Mouse (Mus musculus) neural tube, embryonic 13.5 days (tissue): ENCODE results near the gene Prkaa1. TPM values are rescaled to one million over a fixed set of nuclear protein-coding genes. Genes with fewer than 3 reads are reported as not detected.
"Not testable (repeated sequence)": the region's sequence is repeated elsewhere in the genome, so short reads cannot be mapped to it uniquely, and the experiment has no call there.

Experiments used
- ATAC-seq: fragments of 200-750 bp; cut with Nextera tagmentation; 2 replicates; pipeline ENCODE4 v1.8.0; 2017; ENCODE audit warnings: low read depth, mild to moderate bottlenecking, moderate TSS enrichment, moderate library complexity
- H3K27ac ChIP-seq: fragments of 300-500 bp; sonication (generic); replicated peaks from 2 replicates; pipeline ENCODE4 v1.5.1; 2015; ENCODE audit warnings: moderate library complexity, mild to moderate bottlenecking, inconsistent platforms
- H3K27me3 ChIP-seq: fragments of 300-500 bp; sonication (generic); 2 replicates; pipeline ENCODE4 v1.6.1; 2015; ENCODE audit warnings: mild to moderate bottlenecking, inconsistent platforms
- H3K36me3 ChIP-seq: fragments of 300-500 bp; sonication (generic); 2 replicates; pipeline ENCODE4 v1.6.1; 2015; ENCODE audit warnings: mild to moderate bottlenecking, inconsistent platforms
- H3K4me1 ChIP-seq: fragments of 300-500 bp; sonication (generic); replicated peaks from 2 replicates; pipeline ENCODE4 v1.6.1; 2015; ENCODE audit warnings: inconsistent platforms
- H3K4me2 ChIP-seq: fragments of 300-500 bp; sonication (generic); 2 replicates; pipeline ENCODE4 v1.6.1; 2015; ENCODE audit warnings: inconsistent platforms, mild to moderate bottlenecking, moderate library complexity
- H3K4me3 ChIP-seq: fragments of 300-500 bp; sonication (generic); 2 replicates; pipeline ENCODE4 v1.5.1; 2015; ENCODE audit warnings: mild to moderate bottlenecking, inconsistent platforms
- H3K9ac ChIP-seq: fragments of 300-500 bp; sonication (generic); 2 replicates; pipeline ENCODE4 v1.6.1; 2015; ENCODE audit warnings: moderate library complexity, mild to moderate bottlenecking, inconsistent platforms
- H3K9me3 ChIP-seq: fragments of 300-500 bp; sonication (generic); 2 replicates; pipeline ENCODE4 v1.6.1; 2016; ENCODE audit warnings: inconsistent platforms
- WGBS: fragments of 180-500 bp; shearing (Covaris S2); methylation state at CpG from one replicate; pipeline ENCODE4 v1.1.7; 2015; 5-methylcytosine and 5-hydroxymethylcytosine counted together
- polyA plus RNA-seq: library from polyadenylated mRNA; unstranded; fragments of >200 nt; fragmentation: Nextera tagmentation; extraction: Ambion mirVana; gene quantifications from 2 replicates; pipeline ENCODE4 v1.2.1, GENCODE M21; 2015

Gene Prkaa1
- polyA plus RNA-seq, 1 experiment from 2014 or later: 16.1 TPM

- H3K9ac ChIP-seq: peak overlapping the region; percentile 97
- H3K27me3 ChIP-seq: no peaks in the 10 kb centered on the region
- peak overlapping the region; percentile 91 for H3K4me2 ChIP-seq
- H3K27ac ChIP-seq: peak overlapping the region; percentile 92
- H3K36me3 ChIP-seq: peaks cover 48% of the 10 kb centered on the region
- no peaks in the 10 kb centered on the region for H3K9me3 ChIP-seq
- H3K4me1 ChIP-seq: peaks cover 31% of the 10 kb centered on the region
- peak overlapping the region; percentile 96 for H3K4me3 ChIP-seq
- ATAC-seq: no peak
- WGBS: 2% methylated on average over 22 of the region's 22 CpGs
These were observed 26.5 kb upstream of the Prkaa1 start for GRCm38 (mm10) chr15:5117031-5117601.

- Histone ChIP-seq H3K9me3 (no peaks in the 10 kb centered on the region), H3K27ac (no peak overlapping the region), H3K4me1 (peaks cover 31% of the 10 kb centered on the region), H3K36me3 (peaks cover 61% of the 10 kb centered on the region), H3K4me3 (no peak overlapping the region), H3K9ac (no peak overlapping the region), H3K27me3 (no peaks in the 10 kb centered on the region), H3K4me2 (no peak overlapping the region)
- 93% methylated on average over 9 of the region's 9 CpGs for WGBS
- no peak for ATAC-seq
These were observed 25.0 kb upstream of the Prkaa1 start for GRCm38 (mm10) chr15:5118626-5119025.

DNA sequence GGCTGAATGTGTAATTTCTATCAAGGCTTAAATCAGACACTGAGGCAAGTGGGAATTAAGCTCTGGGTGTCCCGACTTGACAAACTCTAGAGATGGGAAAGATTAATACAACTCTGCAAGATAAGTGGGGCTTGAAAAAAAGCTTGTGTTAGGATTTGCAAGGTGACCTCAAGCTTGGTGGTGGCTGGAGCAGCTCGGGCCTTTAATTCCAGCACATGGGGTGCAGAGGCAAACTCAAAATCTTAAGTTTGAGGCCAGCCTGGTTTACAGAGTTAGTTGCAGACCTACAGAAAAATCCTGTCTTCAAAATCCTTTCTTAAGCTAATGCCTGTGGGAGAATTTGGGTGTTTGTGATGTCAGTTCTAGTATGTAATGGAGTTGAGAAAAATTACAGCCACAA is 24.5 kb upstream of the Prkaa1 start:
- Histone ChIP-seq H3K9me3 (no peaks in the 10 kb centered on the region), H3K4me1 (peaks cover 31% of the 10 kb centered on the region), H3K36me3 (peaks cover 63% of the 10 kb centered on the region), H3K4me3 (no peak overlapping the region), H3K27me3 (no peaks in the 10 kb centered on the region), H3K9ac (no peak overlapping the region), H3K27ac (no peak overlapping the region), H3K4me2 (no peak overlapping the region)
- 99% methylated on average over 2 of the region's 2 CpGs for WGBS
- ATAC-seq: no peak

DNA sequence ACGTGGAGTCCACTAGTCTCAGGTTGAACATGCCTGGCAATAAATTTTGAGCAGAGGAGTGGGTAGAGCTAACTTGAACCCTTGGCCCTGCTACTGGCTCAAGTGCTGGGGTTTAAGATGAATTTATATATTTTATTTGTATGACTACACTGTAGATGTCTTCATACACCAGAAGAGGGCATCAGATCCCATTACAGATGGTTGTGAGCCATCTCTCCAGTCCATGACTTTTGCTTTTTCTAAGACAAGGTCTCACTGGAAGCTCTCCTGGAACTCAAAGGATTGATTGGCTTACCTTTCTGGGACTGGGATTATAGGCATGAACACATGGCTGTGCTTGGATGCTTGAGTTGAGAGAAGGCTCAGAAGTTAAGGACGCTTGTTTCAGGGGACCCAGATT is 24.0 kb upstream of the Prkaa1 start:
- no peaks in the 10 kb centered on the region for H3K9me3 ChIP-seq
- no peak overlapping the region for H3K9ac ChIP-seq
- H3K4me1 ChIP-seq: peaks cover 31% of the 10 kb centered on the region
- no peak overlapping the region for H3K4me3 ChIP-seq
- H3K36me3 ChIP-seq: peaks cover 68% of the 10 kb centered on the region
- H3K27me3 ChIP-seq: no peaks in the 10 kb centered on the region
- WGBS: 93% methylated on average over 2 of the region's 2 CpGs
- no peak overlapping the region for H3K27ac ChIP-seq
- no peak for ATAC-seq
- H3K4me2 ChIP-seq: no peak overlapping the region

DNA sequence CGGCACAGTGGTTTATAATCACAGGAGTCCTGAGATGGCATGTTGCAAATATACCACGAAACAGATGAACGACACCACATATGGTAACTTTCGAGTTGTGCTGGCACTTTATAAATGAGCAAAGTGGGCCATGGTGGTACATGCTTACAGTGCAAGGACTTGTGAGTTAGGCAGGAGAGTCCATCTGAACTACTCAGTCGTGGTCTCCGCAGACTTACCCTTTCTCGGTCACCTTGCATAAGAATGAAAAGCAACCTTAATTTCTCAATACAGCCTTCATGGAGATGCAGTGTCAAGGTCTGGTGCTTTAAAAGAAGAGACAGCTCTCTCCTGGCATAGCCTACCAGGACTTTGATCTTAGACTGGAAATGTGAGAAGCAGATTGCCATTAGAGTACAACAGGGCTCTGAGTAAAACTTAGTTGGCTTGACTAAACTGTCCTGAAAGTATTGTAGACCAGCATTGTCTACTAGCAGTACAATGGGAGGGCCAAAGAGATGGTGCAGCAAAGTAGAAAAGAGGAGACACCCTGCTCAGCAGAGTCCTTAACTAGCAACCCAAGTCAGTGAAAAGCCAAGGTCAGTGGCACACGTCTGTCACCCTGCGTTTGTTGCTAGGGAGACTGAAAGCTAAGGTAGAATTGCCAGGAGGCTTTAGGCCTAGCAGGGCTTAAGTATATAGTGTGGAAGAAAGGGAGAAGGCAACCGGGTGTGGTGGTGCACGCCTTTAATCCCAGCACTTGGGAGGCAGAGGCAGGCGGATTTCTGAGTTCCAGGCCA is 21.9 kb upstream of the Prkaa1 start:
- H3K36me3 ChIP-seq: peaks cover 74% of the 10 kb centered on the region

GRCm38 (mm10) chr15:5126456-5126855 is 17.2 kb upstream of the Prkaa1 start:
- 73% methylated on average over 4 of the region's 4 CpGs for WGBS
- H3K36me3 ChIP-seq: peaks cover 32% of the 10 kb centered on the region
- H3K9me3 ChIP-seq: no peaks in the 10 kb centered on the region
- H3K4me2 ChIP-seq: no peak overlapping the region
- no peaks in the 10 kb centered on the region for H3K27me3 ChIP-seq
- H3K4me3 ChIP-seq: no peak overlapping the region
- no peak overlapping the region for H3K27ac ChIP-seq
- ATAC-seq: no peak
- H3K4me1 ChIP-seq: no peaks in the 10 kb centered on the region
- no peak overlapping the region for H3K9ac ChIP-seq

More for the DNA sequence above, 21.9 kb upstream of the Prkaa1 start:
- no peak overlapping the region for H3K9ac ChIP-seq
- 88% methylated on average over 12 of the region's 12 CpGs for WGBS
- no peak overlapping the region for H3K4me2 ChIP-seq
- no peaks in the 10 kb centered on the region for H3K27me3 ChIP-seq
- no peaks in the 10 kb centered on the region for H3K9me3 ChIP-seq
- no peak for ATAC-seq
- H3K4me1 ChIP-seq: peaks cover 22% of the 10 kb centered on the region
- H3K27ac ChIP-seq: no peak overlapping the region
- H3K4me3 ChIP-seq: no peak overlapping the region

DNA sequence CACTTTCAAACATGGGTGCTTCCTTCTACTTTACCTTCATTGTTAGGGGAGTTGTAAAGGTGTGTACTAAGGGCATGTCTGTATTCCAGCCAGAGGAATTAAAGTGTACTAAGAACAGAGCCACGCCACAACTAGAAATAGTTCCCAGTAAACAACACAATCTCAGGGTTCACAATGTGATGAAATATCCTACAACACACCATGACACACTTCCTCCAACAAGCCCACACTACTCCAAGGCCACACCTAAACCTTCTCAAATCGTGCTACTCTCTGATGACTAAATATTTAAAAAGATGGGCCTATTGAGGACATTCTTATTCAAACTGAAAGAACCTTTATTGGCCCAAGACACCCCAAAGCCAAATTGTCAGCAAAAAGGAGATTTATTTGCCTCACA is 16.2 kb upstream of the Prkaa1 start:
- Histone ChIP-seq H3K9me3 (no peaks in the 10 kb centered on the region), H3K36me3 (peaks cover 23% of the 10 kb centered on the region)
- 73% methylated on average over 2 of the region's 2 CpGs for WGBS

GRCm38 (mm10) chr15:5128176-5128940 is 15.3 kb upstream of the Prkaa1 start:
- no peak for ATAC-seq
- 76% methylated on average over 5 of the region's 5 CpGs for WGBS
- Histone ChIP-seq H3K4me3 (no peak overlapping the region), H3K27me3 (no peaks in the 10 kb centered on the region), H3K36me3 (peaks cover 14% of the 10 kb centered on the region), H3K9me3 (no peaks in the 10 kb centered on the region), H3K4me1 (no peaks in the 10 kb centered on the region), H3K27ac (no peak overlapping the region), H3K9ac (no peak overlapping the region), H3K4me2 (no peak overlapping the region)

More for the DNA sequence above, 16.2 kb upstream of the Prkaa1 start:
- Histone ChIP-seq H3K4me1 (no peaks in the 10 kb centered on the region), H3K27me3 (no peaks in the 10 kb centered on the region), H3K4me2 (no peak overlapping the region), H3K9ac (no peak overlapping the region), H3K27ac (no peak overlapping the region), H3K4me3 (no peak overlapping the region)
- ATAC-seq: no peak

DNA sequence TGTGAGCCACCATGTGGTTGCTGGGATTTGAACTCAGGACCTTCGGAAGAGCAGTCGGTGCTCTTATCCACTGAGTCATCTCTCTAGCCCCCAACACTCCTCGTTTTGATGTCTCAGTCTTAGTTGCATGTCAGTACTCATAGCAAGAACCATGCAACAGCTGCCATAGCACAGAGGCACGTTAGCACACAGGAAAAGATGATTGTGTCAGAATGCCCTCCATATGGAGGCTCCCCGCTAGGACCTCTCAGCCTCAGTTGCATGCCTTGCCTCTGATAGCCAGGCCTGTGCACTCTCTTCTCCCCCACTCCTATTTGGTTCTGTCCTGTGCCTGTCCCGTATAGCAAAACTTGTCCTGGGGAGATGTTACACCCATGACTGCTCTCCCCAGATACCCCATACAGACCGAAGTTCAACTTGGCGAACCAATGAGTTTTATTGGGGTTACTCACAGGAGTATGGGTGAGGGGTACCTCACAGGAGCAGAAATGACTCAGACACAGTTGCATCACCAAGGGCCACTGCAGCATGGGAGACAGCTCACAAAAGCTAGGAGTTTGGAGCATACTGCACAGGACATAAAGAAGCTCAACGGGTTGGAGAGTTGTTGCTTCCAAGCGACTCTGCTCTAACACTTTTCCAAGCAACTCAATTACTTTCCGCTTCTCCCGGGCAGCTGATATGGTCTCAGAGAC is 14.4 kb upstream of the Prkaa1 start:
- Histone ChIP-seq H3K4me1 (no peaks in the 10 kb centered on the region), H3K27ac (no peak overlapping the region), H3K4me3 (no peak overlapping the region), H3K9ac (no peak overlapping the region), H3K9me3 (no peaks in the 10 kb centered on the region), H3K36me3 (peaks cover 10% of the 10 kb centered on the region), H3K4me2 (no peak overlapping the region), H3K27me3 (no peaks in the 10 kb centered on the region)
- WGBS: 92% methylated on average over 12 of the region's 12 CpGs
- no peak for ATAC-seq

DNA sequence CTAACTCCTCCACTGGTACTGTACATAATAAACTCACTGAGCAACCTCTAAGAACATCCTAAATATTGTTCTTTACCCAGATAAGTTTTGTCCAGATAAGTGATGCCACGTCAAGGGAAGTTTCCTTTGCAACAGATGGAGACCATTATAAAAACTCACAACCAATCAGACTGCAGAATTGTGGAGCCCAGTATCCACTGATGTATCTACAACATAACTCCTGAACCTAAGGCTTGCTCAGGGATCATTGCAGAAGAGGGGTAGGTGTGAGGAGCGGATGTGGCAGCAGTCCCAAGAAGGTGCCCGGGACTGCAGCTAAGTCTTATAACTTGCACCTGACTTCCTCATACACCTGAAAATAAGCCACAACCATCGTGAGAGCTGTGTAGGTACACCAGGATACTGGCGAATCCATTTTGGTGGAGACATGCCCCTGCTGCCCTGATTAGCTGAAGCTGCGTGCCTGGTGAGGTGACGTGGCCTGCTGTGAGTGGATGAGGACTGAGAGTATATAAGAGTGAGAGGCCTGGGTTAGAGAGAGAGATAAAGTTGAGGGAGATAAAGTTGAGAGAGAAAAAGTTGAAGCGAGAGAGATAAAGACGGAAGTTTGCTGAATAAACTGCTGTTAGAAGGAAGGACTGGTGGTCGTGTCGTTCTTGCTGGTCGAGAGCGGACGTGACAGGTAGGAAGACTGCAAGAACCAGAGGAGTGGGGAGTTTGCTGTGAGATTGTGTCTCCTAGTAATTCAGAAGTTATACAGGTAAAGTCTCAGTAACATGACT is 12.6 kb upstream of the Prkaa1 start:
- ATAC-seq, H3K36me3 ChIP-seq, H3K4me3 ChIP-seq, H3K27ac ChIP-seq, H3K9ac ChIP-seq, H3K4me2 ChIP-seq, H3K4me1 ChIP-seq, H3K27me3 ChIP-seq, H3K9me3 ChIP-seq: not testable (repeated sequence)
- WGBS: 89% methylated on average over 14 of the region's 14 CpGs

GRCm38 (mm10) chr15:5133301-5133700 is 10.4 kb upstream of the Prkaa1 start:
- Histone ChIP-seq H3K36me3 (no peaks in the 10 kb centered on the region), H3K9ac (no peak overlapping the region), H3K27ac (no peak overlapping the region), H3K4me3 (no peak overlapping the region), H3K4me2 (no peak overlapping the region), H3K4me1 (0 out of 2 replicates have a peak, but pooled peaks cover 5% of the 10 kb centered on the region), H3K9me3 (no peaks in the 10 kb centered on the region), H3K27me3 (no peaks in the 10 kb centered on the region)
- 39% methylated on average over 3 of the region's 3 CpGs for WGBS
- no peak for ATAC-seq
